Mouse (Mus musculus): ENCODE data around the gene Cxcr2. TPM values are rescaled to one million over a fixed set of nuclear protein-coding genes. Genes with fewer than 3 reads are reported as not detected.

Gene Cxcr2
- polyA plus RNA-seq (2012; fragmentation: generic; extraction: Trizol): under 1 TPM in 1 of 2 experiments, not detected in 1; 0.01 TPM

GRCm38 (mm10) chr1:74153461-74154184 is at the start of gene Cxcr2:
TSS of gene Cxcr2 (plus strand) at chr1:74153989.

DNA sequence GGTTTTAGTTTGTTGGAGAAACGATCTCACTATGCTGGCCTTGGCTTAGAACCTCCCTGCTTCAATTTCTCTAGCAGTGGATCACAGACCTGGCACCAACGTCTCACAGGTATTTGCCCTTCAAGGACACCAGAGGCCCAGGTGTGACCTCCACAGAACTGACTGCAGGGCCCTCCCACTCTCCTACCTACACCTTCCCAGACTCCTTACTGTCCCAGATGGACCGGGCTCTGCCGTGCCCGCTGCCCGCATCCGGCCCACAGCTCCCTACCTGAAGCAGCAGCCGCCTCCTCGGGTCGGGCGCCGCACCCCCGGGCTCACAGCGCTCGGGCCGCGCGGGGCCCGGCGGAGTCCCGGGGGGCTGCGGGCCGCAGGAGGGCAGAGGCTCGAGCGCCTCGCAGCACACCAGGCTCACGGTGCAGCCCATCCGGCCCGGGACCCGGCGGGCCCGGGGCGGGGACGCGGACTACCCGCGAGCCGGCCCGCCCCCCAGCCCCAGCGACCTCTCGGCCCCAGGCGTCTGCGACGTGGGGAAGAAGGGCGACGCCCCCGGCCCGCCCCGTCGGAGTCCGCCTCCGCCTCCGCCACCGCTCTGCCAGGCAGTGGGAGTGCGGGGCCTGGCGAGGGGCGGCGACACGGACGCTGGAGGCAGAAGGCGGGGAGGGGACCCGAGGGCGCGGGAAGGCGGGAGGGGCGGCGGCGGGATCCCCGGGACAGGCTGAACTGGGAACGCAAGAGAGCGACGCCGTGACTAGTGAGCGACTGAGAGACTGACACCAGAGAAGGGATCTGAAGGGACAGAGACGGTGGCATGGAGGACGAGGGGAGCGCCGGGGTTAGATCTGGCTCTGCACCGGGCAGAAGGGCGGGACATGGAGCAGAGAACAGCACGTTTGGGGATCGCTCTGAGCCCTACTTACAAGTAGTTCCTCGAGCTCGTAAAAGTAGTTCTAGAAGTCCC is 29.5 kb upstream of the Cxcr2 start, which contains the start of gene Tns1:
Tns1 (minus strand) TSS at position 429 of the 961 bp plus-strand sequence.

DNA sequence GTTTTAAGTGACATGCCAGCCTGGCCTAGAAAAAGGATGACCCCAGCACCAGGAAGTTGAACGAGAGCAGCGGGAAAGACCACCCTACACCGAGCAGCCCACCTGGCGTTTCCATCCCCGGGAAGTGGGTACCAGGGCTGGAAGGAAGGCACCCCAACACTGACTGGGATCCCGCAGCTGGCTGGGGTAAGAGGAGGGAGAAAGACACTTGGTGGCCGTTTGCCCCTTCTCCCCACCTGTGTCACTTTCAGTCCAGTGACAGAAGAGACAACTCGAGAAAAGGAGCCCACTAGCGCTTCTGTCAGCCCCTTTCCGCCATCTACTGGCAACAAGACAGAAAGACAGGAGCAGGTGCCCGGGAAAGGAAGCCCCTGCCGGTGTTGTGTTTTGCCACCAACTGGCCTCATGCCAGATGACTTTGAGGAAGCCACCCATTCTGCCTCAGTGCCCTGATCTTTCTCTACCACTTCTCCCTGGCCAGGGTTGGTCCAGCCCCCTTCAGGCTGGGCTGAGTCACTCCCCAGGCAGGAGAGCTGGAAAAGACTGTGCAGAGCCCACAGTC is 28.7 kb upstream of the Cxcr2 start, which contains the start of gene Rufy4:
Rufy4 (plus strand) TSS at position 551 of the 562 bp plus-strand sequence.

GRCm38 (mm10) chr1:74194445-74194844 is 40.7 kb downstream of the Cxcr2 start, which contains the start of gene Cxcr1:
TSS of gene Cxcr1 (minus strand) at chr1:74194631.

Other genes with a start within 250 kb of the Cxcr2 start
- 10 to 100 TPM; 10.5 to 17.3 TPM for gene Tns1, start 29.5 kb upstream of the Cxcr2 start, polyA plus RNA-seq (2012; fragmentation: generic; extraction: Trizol)
- under 1 TPM; 0.08 to 0.47 TPM for gene Rufy4, start 28.4 kb upstream of the Cxcr2 start, polyA plus RNA-seq (2012; fragmentation: generic; extraction: Trizol)
- gene Cxcr1, start 40.6 kb downstream of the Cxcr2 start, polyA plus RNA-seq (2012; fragmentation: generic; extraction: Trizol): under 1 TPM in 1 of 2 experiments, not detected in 1; 0.06 TPM
- gene Arpc2, start 82.1 kb downstream of the Cxcr2 start, polyA plus RNA-seq (2012; fragmentation: generic; extraction: Trizol): 100 to 1,000 TPM in 1 of 2 experiments, 10 to 100 TPM in 1; 41.4 to 154 TPM
- under 1 TPM; 0.05 to 0.08 TPM for gene Gpbar1, start 124.6 kb downstream of the Cxcr2 start, polyA plus RNA-seq (2012; fragmentation: generic; extraction: Trizol)
- 100 to 1,000 TPM; 121 to 202 TPM for gene Aamp, start 130.7 kb downstream of the Cxcr2 start, polyA plus RNA-seq (2012; fragmentation: generic; extraction: Trizol)
- gene Pnkd, start 130.9 kb downstream of the Cxcr2 start, polyA plus RNA-seq (2012; fragmentation: generic; extraction: Trizol): 100 to 1,000 TPM in 1 of 2 experiments, 10 to 100 TPM in 1; 49.4 to 116 TPM
- gene Tmbim1, start 151.6 kb downstream of the Cxcr2 start, polyA plus RNA-seq (2012; fragmentation: generic; extraction: Trizol): 10 to 100 TPM; 25.9 to 73.9 TPM
- gene Catip, start 208.1 kb downstream of the Cxcr2 start, polyA plus RNA-seq (2012; fragmentation: generic; extraction: Trizol): under 1 TPM in 1 of 2 experiments, not detected in 1; 0.19 TPM
- gene Slc11a1, start 221.2 kb downstream of the Cxcr2 start, polyA plus RNA-seq (2012; fragmentation: generic; extraction: Trizol): 1 to 10 TPM in 1 of 2 experiments, under 1 TPM in 1; 0.58 to 1.7 TPM
- gene Ctdsp1, start 237.5 kb downstream of the Cxcr2 start, polyA plus RNA-seq (2012; fragmentation: generic; extraction: Trizol): 100 to 1,000 TPM in 1 of 2 experiments, 10 to 100 TPM in 1; 71.9 to 105 TPM